Mouse (Mus musculus) myocyte (in vitro differentiated cells): ENCODE data around the gene Pnpla5.
"Not testable (repeated sequence)": the region's sequence is repeated elsewhere in the genome, so short reads cannot be mapped to it uniquely, and the experiment has no call there.

Experiments
- CEBPB ChIP-seq: IDR thresholded peaks from 2 replicates; pipeline ENCODE4 v1.6.1; 2011; ENCODE audit warnings: mild to moderate bottlenecking, moderate library complexity; ENCODE audit not compliant: poor library complexity, insufficient read depth, severe bottlenecking
- E2F4 ChIP-seq: IDR thresholded peaks from one replicate; pipeline ENCODE4 v1.6.1; 2011; ENCODE audit warnings: mild to moderate bottlenecking, control low read depth, moderate library complexity; ENCODE audit not compliant: insufficient read depth
- MAX ChIP-seq: IDR thresholded peaks from one replicate; pipeline ENCODE4 v1.6.1; 2011; ENCODE audit warnings: low read depth, mild to moderate bottlenecking, control low read depth
- MYOG ChIP-seq, 3 experiments: IDR thresholded peaks; one replicate each; pipeline ENCODE4 v1.6.1; 2011; ENCODE audit warnings: control low read depth in 2 of 3, low read depth in 2 of 3, mild to moderate bottlenecking in 2 of 3; ENCODE audit not compliant: insufficient read length in 2 of 3, control insufficient read depth in 1 of 3, insufficient read depth in 1 of 3
- POLR2A ChIP-seq: IDR thresholded peaks from one replicate; pipeline ENCODE4 v1.6.1; 2011; ENCODE audit warnings: low read depth, mild to moderate bottlenecking, control low read depth, moderate library complexity; ENCODE audit not compliant: insufficient read length
- POLR2AphosphoS2 ChIP-seq: IDR thresholded peaks from one replicate; pipeline ENCODE4 v1.6.1; 2011; ENCODE audit warnings: low read depth, control low read depth; ENCODE audit not compliant: insufficient read length
- TCF12 ChIP-seq: IDR thresholded peaks from one replicate; pipeline ENCODE4 v1.6.1; 2011; ENCODE audit warnings: mild to moderate bottlenecking, control low read depth; ENCODE audit not compliant: poor library complexity, insufficient read depth, severe bottlenecking
- USF1 ChIP-seq: IDR thresholded peaks from one replicate; pipeline ENCODE4 v1.6.1; 2011; ENCODE audit warnings: low read depth, mild to moderate bottlenecking, control low read depth, moderate library complexity

GRCm38 (mm10) chr15:84097536-84097935, 25.4 kb downstream of the Pnpla5 start:
- TF ChIP-seq TCF12; POLR2A; USF1; CEBPB; MYOG (IDR thresholded peaks at IDR 0.05; ENCODE audit: control insufficient read depth in 1 of 3, insufficient read depth in 1 of 3, insufficient read length in 2 of 3, low read depth in 2 of 3); MAX; POLR2AphosphoS2; E2F4: not testable (repeated sequence)
